Mouse (Mus musculus): ENCODE results near the gene Mpp3.

DNA sequence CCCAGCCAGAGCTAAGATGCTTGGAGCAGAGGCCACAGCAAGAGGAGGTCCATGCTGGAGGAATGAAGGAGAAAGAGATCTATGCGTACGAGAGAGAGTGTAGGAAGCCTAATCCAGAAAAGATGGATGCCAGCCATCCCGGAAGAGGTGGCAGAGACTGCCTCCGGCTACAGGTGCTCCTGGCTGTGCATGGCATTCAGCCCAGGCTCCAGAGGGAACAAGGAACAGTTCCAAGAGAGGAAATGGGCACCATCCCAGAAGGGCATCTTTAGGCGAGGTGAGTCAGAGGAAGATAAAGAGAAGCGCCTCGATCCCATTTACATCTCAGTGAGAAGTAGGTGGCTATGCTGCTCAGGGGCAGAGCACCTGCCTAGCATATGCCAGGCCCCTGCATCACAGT is 2.9 kb upstream of the Mpp3 start:
- no peak for TF ChIP-seq CTCF (IDR thresholded peaks at IDR 0.05; ENCODE audit: low read depth, low read length)
- no peak for TF ChIP-seq POLR2A (IDR thresholded peaks at IDR 0.05; ENCODE audit: insufficient read depth, low read length)
- no peak for TF ChIP-seq EP300 (IDR thresholded peaks at IDR 0.05; ENCODE audit: insufficient read depth, low read depth, low read length)
